Mouse (Mus musculus) hindlimb bud, embryonic 11.5 days (tissue): ENCODE results near the gene Ssbp2.

Experiments used
- DNase-seq: peaks from one replicate; pipeline ENCODE4 v3.0.0-alpha.2; 2012; ENCODE audit warnings: low read depth, low spot score; ENCODE audit errors: extremely low spot score

Gene Ssbp2

DNA sequence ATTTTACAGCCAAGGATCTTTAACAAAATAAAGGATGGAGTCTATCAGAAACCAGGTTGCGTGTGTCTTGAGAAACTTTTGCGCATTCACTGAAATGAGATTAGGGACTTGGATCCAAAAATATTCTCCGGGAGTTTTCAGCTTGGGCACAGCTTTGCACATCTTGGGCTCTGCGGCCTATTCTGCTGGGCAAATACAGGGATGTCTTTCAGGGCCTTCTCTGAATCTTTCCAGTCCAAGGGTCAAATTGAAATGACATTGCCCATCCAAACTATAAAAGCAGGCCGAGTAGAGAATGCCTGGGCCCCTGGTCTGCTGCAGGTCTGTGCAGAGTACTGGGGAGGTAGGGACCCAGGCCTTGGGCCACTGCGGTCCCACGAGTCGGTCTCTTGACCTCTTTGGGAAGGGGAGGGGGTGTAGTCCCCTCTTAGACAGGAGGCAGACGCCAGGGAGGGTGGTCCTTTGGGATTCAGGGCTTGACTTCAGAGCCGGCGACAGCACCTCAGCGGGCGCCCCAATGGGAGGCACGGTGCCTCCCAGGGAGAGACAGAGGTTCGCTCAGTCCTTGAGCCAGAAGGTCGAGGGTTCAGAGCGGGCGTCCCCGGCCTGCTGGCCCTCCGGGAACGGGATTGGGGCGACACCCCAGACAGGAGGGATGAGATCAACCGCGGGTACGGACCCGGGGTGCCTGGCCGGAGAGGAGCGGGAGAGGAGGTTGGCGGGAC lies at the start of gene Ssbp2:
Ssbp2 (plus strand) TSS at position 388 of the 725 bp plus-strand sequence.
- DNase-seq = no peak

DNA sequence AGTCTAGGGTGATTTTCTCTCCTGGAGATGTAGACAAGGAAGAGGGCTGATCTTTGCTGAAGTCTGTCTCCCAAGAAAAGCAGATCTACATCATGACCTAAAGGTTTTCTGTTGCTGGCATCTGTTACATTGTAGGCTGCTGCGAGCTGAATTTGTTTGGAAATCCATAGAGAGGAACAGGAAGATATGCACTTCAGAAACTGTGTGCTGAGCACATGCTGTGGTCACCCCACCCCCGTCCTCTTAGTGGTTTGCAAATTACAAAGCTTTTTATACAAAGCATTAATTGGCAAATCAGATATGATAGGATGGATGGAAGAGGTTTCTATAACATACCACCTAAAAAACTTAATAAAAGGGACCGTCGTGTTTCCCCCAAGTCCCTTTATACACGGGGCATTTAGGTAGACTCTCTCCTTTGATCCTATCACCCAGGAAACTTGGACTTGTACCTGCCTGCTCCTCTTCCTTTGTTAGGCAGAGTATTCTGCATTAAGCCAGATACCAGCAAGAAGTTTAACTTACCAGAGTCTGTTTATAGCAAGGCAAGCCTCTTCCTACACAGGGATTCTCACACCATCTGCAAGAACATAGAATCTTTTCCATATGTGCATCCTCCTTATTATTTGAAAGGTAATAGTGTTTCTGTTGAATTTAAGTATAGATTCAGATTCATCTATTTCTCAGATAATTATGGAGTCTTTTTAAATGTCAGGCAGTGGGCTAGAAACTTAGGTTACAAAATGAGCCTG lies 46.2 kb upstream of the Ssbp2 start:
- DNase-seq = no peak

GRCm38 (mm10) chr13:91415896-91416295 lies 44.2 kb upstream of the Ssbp2 start:
- no peak for DNase-seq

DNA sequence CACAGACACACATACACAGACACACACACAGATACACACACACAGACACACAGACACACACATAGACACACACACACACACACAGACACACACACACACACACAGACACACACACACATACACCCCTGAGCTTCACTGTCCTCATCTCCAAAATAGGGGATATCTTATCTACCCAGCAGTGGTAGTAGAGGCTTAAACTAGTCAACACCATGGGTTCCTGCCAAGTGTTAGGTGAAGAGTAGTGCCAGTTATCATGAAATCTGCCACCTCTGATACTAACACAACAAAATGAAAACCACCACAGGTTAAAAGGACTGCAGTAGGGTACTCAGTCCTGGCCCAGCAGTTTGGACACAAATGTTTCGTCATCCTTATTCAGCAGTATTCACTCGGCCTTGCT lies 43.4 kb upstream of the Ssbp2 start:
- DNase-seq = no peak

- peak; percentile 54 for DNase-seq
Observed at GRCm38 (mm10) chr13:91421387-91421949, 38.6 kb upstream of the Ssbp2 start.

DNA sequence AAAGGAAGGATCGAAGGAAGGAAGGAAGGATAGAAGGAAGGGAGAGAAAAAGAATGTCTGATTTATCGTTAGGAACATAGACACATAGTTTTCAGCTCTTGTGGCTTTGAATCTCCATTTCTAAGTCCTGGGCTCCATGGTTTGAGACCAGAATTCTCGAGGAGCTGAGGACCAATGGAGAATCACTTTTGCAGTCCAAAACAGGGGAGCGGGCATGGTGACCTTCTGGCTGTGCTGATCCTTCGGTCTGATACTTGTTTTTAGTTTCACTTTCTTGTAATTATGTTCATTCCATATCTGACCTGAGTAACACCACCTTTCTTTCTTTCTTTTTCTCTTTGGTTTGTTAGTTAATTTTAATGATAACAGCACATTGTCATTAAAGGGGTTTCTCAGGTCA lies 29.2 kb upstream of the Ssbp2 start:
- no peak for DNase-seq

GRCm38 (mm10) chr13:91431392-91432355 lies 28.4 kb upstream of the Ssbp2 start:
- no peak for DNase-seq

DNA sequence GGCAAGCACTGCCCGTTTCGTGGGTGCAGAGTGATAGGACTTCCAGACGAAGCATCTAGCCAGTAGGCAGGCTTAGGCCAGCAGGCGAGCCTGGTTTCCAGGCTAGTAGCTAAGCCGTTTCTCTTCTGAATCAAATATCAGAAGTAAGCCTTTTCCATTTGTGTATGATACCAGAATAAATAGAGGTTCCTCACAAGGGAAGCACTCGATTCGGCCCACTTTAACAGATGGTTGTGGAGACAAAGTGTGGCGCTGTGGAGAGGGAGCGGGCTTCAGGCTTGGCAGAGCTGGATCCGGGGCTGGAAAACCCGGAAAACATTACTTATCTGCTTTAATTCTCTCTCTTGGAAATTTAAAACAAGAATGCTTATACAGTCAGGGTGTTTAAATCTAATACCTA lies 27.1 kb upstream of the Ssbp2 start:
- DNase-seq = no peak

DNA sequence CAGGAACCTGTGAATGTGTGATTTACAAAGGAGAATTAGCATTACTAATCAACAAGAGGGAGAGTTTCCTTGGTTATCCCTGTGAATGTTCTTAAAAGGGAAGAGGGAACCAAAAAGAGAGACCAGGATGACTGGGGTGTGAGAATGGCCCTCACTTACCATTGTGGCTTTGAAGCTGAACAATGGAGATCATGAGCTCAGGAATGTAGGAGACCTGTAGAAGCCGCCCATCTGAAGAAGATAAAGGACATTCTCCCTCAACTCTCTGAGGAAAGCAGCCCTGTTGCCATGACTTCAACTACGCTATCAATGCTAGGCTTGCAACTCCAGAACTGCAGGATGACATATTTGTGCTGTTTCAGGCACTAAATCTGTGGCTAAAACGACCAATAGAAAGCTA lies 22.2 kb upstream of the Ssbp2 start:
- DNase-seq = no peak

DNA sequence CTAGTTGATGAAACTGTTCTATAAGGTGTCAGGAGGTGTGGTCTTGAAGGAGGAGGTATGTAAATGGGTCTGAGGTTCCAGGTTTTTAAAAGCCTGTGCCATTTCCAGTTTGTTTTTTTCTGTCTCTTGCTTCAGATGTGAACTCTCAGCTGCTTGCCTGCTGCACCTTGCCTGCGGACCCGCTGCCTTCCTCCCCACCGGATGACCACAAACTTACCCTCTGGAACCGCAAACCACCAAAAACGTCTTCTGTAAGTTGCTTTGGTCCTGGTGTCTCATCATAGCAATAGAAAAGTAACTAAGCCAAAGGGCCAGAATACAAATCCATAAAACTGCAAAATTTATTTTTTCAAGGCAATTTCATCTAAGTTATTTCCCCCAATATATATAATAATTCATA lies 18.6 kb upstream of the Ssbp2 start:
- no peak for DNase-seq

DNA sequence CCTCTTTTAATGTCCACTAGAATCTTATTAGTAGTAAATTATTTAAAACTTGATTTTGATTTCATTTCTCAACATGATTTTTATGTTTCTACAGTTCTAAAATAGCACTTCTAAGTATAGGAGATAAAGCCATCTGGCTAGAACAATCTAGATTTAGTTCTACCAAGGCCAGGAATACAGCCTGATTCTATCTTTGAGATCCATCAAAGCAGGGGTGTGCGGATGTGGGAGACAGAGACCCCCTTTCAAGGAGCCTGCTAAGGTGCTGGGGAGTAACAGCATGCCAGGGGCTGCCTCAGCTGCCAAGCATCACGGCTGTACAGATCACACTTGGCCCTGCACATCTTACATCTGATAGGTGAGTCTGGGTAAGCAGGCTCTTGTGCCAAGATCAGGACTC lies 13.4 kb upstream of the Ssbp2 start:
- DNase-seq = no peak

GRCm38 (mm10) chr13:91448936-91449335 lies 11.1 kb upstream of the Ssbp2 start:
- no peak for DNase-seq

DNA sequence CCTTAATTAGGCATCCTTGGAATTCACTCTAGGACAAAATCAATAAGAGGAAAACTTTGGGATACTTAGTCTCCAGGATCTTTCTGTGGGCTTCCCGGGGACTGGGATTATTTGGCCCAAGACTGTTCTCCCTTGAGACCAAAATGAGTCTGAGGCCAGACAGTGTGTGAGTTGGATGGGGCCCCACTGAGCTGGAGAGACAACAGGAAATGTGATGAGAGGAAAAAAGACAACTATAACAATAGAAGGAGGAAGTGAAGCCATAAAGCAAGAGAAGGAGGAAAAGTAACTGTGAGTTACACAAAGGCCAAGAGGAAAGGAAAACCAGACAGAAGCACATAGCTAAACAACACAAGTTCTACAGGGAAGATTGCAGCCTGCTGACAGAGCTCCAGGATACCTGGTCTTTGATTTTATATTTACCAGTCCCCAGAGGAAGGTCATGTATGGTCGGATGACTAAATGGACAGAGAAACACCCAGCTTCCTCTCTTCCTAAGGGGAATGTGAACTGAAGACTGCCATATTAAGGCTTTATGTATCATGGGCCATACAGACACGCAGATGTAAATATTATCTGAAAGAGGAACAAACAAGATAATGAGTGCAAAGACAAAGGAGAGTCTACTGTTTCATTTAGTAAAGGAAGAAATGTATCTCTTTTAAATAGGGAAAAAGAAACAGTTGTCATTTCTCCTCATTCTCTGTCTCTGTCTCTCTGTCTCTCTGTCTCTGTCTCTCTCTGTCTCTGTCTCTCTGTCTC lies 8.5 kb upstream of the Ssbp2 start:
- DNase-seq = no peak

GRCm38 (mm10) chr13:91452269-91452668 lies 7.8 kb upstream of the Ssbp2 start:
- DNase-seq = no peak

GRCm38 (mm10) chr13:91453236-91453635 lies 6.8 kb upstream of the Ssbp2 start:
- no peak for DNase-seq

DNA sequence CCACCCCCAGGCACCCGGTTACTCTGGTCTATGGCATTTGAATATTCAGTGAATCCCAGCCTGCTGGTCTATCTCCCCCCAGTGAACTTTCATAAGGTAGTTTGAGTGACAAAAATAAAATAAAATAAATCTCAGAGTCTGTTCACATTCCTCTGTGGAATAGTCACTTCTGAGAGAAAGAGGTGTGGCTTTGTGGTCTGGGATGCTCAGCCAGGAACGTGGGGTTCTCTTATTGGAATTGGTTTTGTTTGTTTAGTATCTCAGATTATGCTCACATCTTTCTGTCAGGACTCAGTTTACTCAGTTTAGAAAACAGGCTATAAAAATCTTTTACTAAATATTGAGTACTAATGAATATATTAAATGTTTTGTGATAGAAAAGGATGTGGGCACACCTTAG lies 4.0 kb upstream of the Ssbp2 start:
- DNase-seq = no peak

DNA sequence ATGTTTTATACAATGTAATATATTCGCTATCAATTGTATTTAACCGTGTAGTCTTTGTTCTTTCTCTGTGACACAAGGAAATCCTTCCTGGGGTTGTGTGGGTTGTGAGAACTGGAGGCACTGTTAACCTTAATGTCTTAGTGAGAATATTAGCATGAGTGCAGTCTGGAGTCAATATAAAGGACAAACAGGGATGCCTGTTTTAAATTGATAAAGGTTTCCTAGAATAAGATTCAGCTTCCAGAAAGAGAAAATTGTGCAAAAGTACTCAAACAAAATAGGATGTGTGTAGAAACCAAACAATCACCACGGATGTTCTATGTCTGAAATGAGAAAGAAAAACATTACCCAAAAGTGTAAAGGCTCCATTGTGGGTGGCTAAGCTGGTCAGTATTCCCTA lies 3.3 kb upstream of the Ssbp2 start:
- DNase-seq = no peak

DNA sequence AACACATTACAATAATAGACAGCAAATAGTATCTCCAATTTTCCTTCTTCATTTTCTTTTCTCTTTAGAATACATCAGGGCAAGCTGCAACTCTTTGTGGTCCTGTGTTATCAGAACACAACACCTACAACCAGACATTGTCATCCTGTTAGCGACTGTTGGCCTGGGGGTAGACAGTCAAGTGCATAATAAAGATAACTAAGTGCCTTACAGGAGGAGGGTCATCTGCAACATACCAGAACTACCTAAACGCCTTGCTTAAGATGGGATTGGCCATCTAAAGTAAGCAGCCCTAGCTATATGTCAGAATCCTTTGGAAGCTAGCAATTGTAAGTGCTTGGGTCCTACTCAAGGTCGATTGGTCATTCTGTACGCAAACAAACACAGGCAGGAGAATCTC lies 2.1 kb upstream of the Ssbp2 start:
- DNase-seq = no peak

- no peak for DNase-seq
Observed at GRCm38 (mm10) chr13:91459489-91459888, 594 bp upstream of the Ssbp2 start.

- DNase-seq = peak; percentile 66
Observed at GRCm38 (mm10) chr13:91460621-91461284, 670 bp downstream of the Ssbp2 start.
